Mouse (Mus musculus) embryonic facial prominence, embryonic 10.5 days (tissue): Measurements from ENCODE around the gene Plcl1. TPM values are rescaled to one million over a fixed set of nuclear protein-coding genes. Genes with fewer than 3 reads are reported as not detected.

Experiments used
- DNase-seq: peaks from one replicate; pipeline ENCODE4 v3.0.0-alpha.2; 2017; ENCODE audit warnings: low spot score
- H3K27ac ChIP-seq: fragments of 300-500 bp; sonication (generic); replicated peaks from 2 replicates; pipeline ENCODE4 v1.5.1; 2016; ENCODE audit warnings: mild to moderate bottlenecking
- H3K27me3 ChIP-seq: fragments of 300-500 bp; sonication (generic); replicated peaks from 2 replicates; pipeline ENCODE4 v1.6.1; 2016; ENCODE audit warnings: low read depth, mild to moderate bottlenecking; ENCODE audit not compliant: poor library complexity, severe bottlenecking
- H3K36me3 ChIP-seq: fragments of 300-500 bp; sonication (generic); replicated peaks from 2 replicates; pipeline ENCODE4 v1.6.1; 2016; ENCODE audit warnings: mild to moderate bottlenecking, moderate library complexity
- H3K4me1 ChIP-seq: fragments of 300-500 bp; sonication (generic); 2 replicates; pipeline ENCODE4 v1.6.1; 2016
- H3K4me3 ChIP-seq: fragments of 300-500 bp; sonication (generic); 2 replicates; pipeline ENCODE4 v1.5.1; 2016; ENCODE audit warnings: mild to moderate bottlenecking, moderate library complexity
- H3K9me3 ChIP-seq: fragments of 300-500 bp; sonication (generic); 2 replicates; pipeline ENCODE4 v1.6.1; 2016; ENCODE audit warnings: mild to moderate bottlenecking
- WGBS: fragments of 180-500 bp; shearing (Covaris S2); methylation state at CpG from one replicate; pipeline ENCODE4 v1.1.7; 2016; 5-methylcytosine and 5-hydroxymethylcytosine counted together
- polyA plus RNA-seq: library from polyadenylated mRNA; unstranded; fragments of >200 nt; fragmentation: Nextera tagmentation; extraction: Ambion mirVana; gene quantifications from 2 replicates; pipeline ENCODE4 v1.2.1, GENCODE M21; 2016

Gene Plcl1
- polyA plus RNA-seq, 1 experiment from 2014 or later, result 0.81 TPM

DNA sequence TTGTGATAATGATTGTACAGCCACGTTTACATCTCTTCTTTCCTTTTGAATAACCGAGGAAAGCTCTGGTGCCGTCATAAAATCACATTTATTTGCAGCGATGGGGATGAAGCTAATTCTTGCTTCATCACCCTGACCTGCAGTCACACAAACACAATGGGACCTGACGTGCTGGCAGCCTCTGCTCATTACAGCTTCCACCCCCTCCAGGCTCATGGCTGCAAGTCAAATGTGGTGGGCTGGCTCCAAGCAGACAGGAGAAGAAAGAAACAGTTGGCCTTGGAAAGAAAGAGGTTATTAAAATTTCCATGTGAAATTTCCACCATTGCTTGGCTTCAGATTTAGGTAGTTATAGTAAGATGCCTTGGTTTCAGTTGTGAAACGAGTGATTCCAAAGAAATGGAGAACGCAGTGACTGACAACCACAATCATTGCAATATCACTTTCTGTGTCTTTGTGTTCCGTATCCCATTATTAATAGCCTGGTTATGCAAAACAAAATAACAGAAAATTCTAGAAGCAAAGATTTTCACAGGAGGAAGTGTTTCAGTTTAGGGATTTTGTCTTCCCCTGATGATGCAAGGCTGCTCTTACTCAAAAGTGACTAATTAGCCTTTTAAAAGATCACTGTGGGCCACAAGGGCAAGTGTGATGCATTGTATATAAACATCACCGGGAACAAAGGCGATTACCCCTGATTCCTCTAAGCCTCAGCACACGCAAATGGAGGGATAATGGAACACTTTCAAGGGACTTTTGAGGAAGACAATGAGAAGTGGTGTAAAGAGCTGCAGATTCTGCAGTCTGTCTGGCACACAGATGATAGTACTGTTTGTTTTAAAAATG, 260.3 kb downstream of the Plcl1 start:
- 46% methylated on average over 11 of the region's 11 CpGs for WGBS
- DNase-seq, result peak; percentile 19
- no peaks in the 10 kb centered on the region for H3K36me3 ChIP-seq
- H3K4me3 ChIP-seq, result no peak overlapping the region
- no peaks in the 10 kb centered on the region for H3K9me3 ChIP-seq
- H3K4me1 ChIP-seq, result peaks cover 13% of the 10 kb centered on the region
- peak overlapping the region; percentile 24; the same call in 1 of the 2 replicates for H3K27ac ChIP-seq
- H3K27me3 ChIP-seq, result peaks cover 8% of the 10 kb centered on the region

DNA sequence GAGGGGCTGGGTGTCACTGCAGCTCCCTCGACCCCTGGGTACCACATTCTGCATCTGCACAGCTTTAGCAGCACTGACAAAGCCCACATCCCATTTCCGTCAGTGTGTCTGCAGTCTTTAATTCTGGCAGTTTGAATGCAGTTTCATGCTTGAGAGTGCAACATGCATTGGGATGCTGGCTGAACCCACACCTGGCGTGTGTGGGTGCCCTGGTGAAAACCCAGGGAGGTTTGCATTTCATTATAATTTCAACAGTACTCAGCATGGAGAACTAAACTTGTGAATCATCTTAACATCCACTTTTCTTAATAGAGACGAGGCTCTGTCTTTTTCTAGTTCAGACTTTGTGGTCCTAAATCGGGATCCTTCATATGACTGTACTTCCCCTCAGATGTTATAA, 261.1 kb downstream of the Plcl1 start:
- Histone ChIP-seq H3K9me3 (no peaks in the 10 kb centered on the region), H3K36me3 (no peaks in the 10 kb centered on the region), H3K4me3 (no peak overlapping the region), H3K4me1 (peaks cover 13% of the 10 kb centered on the region), H3K27ac (no peak overlapping the region), H3K27me3 (peaks cover 8% of the 10 kb centered on the region)
- WGBS, result 62% methylated on average over 5 of the region's 5 CpGs
- no peak for DNase-seq

DNA sequence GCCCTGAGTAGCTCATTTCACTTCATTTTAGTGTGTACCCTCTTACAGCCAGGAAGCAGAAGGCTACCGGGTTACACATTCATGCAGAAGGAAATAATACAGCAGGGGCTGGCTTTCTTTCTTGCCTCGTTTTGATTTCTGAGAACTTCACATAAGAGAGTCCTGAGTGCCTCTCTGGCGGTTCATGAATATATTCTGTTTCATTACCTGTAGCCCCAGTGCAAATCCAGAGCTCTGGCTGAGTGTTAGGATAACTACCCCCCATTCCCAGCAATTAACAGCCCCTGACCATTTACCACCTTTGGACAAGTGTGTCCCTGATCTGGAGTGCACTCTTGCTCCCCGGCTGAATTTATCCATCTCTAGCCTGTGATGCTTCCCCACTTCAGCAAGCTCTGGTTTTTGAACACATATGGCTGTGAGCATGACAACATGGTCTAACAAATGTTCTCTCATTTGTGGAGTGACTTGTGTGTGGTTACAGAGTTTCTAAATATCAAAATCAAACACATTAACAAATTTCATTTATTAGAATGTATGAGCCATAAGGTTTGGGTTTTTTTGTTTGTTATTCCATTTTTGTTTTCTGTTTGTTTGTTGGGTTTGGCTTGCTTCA, 263.0 kb downstream of the Plcl1 start:
- Histone ChIP-seq H3K36me3 (no peaks in the 10 kb centered on the region), H3K4me3 (no peak overlapping the region), H3K9me3 (no peaks in the 10 kb centered on the region), H3K4me1 (peaks cover 13% of the 10 kb centered on the region), H3K27ac (no peak overlapping the region), H3K27me3 (peaks cover 8% of the 10 kb centered on the region)
- WGBS, result 66% methylated on average over 4 of the region's 4 CpGs
- no peak for DNase-seq

DNA sequence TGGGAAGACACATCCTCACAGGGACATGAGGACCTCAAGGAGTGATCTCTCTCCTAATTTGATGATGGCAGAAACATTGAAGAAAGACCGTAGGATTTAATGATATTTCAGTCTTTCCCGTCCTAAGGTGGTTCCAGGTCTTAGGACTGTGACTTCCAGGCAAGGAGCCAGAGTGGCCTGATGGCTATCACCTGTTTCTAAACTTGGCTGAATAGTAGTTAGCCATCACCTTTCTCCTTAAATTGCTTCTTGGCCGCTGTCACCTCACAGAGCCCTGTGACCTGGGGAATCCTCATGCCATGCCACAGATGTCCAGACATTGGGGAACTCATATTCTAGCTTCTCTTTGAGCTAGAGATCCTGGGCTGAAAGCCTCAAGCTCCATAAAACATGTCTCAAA, 277.0 kb downstream of the Plcl1 start:
- Histone ChIP-seq H3K4me3 (no peak overlapping the region), H3K27me3 (no peaks in the 10 kb centered on the region), H3K27ac (no peak overlapping the region), H3K9me3 (no peaks in the 10 kb centered on the region), H3K4me1 (no peaks in the 10 kb centered on the region), H3K36me3 (no peaks in the 10 kb centered on the region)
- WGBS, result 94% methylated on average over 3 of the region's 3 CpGs
- DNase-seq, result no peak

DNA sequence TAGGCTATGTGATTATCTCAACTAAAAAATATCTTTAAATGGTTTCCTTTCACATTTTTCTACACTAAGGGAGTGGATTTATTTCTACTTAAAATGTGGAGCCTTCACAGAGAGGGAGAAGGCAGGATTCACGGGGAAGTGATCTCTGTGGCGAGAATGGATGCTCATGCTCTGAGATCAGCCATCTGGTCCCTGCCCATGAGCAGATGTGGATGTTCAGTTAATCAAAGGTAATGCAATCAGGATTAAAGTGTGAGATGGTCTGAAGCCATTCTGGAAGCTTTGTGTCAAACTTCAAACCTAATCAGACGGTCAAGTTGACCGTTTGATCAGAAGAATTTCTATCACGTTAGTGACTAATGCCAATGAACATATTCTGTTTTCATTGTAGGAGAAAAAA, 280.5 kb downstream of the Plcl1 start:
- 84% methylated on average over 5 of the region's 5 CpGs for WGBS

DNA sequence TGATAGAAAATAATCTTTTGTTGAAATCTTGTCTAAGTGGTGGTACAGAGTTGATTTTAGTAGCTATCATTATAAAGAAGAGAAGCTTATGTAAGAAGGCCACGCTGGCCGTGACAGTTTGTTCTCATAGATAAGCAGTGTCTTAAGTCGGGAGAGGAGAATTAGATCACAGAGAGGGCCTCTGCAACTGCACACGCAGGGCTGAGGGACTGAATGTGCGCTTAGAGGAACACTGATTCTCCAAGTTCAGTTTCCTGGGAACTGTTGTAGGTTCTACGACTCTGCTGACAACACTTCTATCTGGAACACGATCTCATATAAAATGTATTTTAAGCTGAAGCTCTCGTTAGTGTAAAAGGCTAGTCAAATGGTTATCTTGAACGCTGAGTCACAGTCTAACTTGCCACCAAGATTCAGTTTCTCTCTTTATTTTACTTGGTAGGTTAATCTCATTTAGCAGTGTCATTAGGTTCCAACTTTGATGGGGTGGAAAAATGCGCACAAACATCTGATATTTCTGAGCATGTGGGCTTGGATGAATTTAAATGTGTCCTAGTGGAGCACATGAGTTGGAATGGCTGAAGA, 288.0 kb downstream of the Plcl1 start:
- WGBS, result 92% methylated on average over 10 of the region's 10 CpGs
- no peaks in the 10 kb centered on the region; the same call in 1 of the 2 replicates for H3K27me3 ChIP-seq
- no peak for DNase-seq

More for the DNA sequence above, 280.5 kb downstream of the Plcl1 start:
- no peak overlapping the region for H3K4me3 ChIP-seq
- H3K9me3 ChIP-seq, result no peaks in the 10 kb centered on the region
- H3K4me1 ChIP-seq, result no peaks in the 10 kb centered on the region
- no peaks in the 10 kb centered on the region; the same call in 1 of the 2 replicates for H3K27me3 ChIP-seq
- H3K27ac ChIP-seq, result no peak overlapping the region
- no peaks in the 10 kb centered on the region for H3K36me3 ChIP-seq
- DNase-seq, result no peak

DNA sequence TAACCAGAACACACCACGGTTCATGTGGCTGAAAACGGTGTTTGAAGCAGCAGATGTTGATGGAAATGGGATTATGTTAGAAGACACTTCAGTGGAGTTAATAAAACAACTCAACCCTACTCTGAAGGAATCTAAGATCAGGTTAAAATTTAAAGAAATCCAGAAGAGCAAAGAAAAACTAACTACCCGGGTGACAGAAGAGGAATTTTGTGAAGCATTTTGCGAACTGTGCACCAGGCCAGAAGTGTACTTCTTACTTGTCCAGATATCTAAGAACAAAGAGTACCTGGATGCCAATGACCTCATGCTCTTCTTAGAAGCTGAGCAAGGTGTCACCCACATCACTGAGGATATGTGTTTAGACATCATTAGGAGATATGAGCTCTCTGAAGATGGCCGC, 290.5 kb downstream of the Plcl1 start:
- 95% methylated on average over 5 of the region's 5 CpGs for WGBS
- H3K36me3 ChIP-seq, result no peaks in the 10 kb centered on the region
- H3K4me3 ChIP-seq, result no peak overlapping the region
- no peaks in the 10 kb centered on the region for H3K9me3 ChIP-seq
- no peak overlapping the region for H3K27ac ChIP-seq
- DNase-seq, result no peak
- 0 out of 2 replicates have a peak, but pooled peaks cover 4% of the 10 kb centered on the region for H3K4me1 ChIP-seq
- H3K27me3 ChIP-seq, result no peaks in the 10 kb centered on the region

More for the DNA sequence above, 288.0 kb downstream of the Plcl1 start:
- Histone ChIP-seq H3K9me3 (no peaks in the 10 kb centered on the region), H3K27ac (no peak overlapping the region), H3K36me3 (no peaks in the 10 kb centered on the region), H3K4me1 (no peaks in the 10 kb centered on the region), H3K4me3 (no peak overlapping the region)

DNA sequence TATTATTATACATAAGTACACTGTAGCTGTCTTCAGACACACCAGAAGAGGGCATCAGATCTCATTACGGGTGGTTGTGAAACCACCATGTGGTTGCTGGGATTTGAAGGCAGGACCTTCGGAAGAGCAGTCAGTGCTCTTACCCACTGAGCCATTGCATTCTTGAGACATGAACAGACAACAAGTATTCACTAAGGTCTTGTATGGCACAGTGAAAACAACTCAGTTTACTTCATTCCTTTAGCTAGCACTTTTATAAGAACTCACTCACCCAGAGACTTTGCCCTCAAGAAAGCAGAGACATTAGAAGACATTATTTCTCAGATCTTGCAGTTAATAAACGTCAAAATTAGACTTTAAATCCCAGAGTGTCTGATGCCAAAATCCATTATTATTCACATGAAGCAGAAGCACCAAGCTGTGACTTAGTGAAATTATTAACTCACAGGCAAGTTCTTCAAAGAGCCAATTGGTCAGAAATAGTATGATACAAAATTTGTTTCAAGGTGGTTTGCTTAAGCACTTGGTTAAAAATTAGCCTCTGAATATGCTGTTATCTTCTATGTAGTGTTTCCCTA, 293.8 kb downstream of the Plcl1 start:
- no peak overlapping the region for H3K27ac ChIP-seq
- no peaks in the 10 kb centered on the region for H3K27me3 ChIP-seq
- no peak for DNase-seq
- H3K9me3 ChIP-seq, result no peaks in the 10 kb centered on the region
- H3K4me3 ChIP-seq, result no peak overlapping the region
- H3K36me3 ChIP-seq, result no peaks in the 10 kb centered on the region
- H3K4me1 ChIP-seq, result peaks cover 12% of the 10 kb centered on the region
- 87% methylated on average over 3 of the region's 3 CpGs for WGBS

DNA sequence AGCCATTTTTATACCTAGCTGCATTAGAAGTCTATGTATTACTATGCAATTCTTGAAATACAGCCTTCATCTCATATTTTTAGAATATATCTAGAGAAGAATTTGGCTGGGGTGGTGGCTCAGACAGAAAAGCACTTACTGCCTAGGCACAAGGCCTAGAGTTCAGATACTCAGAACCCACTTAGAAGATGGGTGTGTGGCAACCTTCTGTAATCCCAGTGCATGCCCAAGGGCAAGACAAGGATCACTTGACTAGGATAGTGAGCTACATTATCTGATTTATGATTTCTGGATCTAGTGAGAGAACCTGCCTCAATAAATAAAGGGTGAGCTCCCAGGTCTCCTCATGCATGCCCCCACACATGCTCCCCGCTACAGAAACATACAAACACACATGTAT, 294.3 kb downstream of the Plcl1 start:
- DNase-seq, result no peak
- Histone ChIP-seq H3K27ac (no peak overlapping the region), H3K27me3 (no peaks in the 10 kb centered on the region), H3K36me3 (no peaks in the 10 kb centered on the region), H3K9me3 (no peaks in the 10 kb centered on the region), H3K4me1 (peaks cover 18% of the 10 kb centered on the region), H3K4me3 (no peak overlapping the region)
- 96% methylated on average over 1 of the region's 1 CpGs for WGBS

DNA sequence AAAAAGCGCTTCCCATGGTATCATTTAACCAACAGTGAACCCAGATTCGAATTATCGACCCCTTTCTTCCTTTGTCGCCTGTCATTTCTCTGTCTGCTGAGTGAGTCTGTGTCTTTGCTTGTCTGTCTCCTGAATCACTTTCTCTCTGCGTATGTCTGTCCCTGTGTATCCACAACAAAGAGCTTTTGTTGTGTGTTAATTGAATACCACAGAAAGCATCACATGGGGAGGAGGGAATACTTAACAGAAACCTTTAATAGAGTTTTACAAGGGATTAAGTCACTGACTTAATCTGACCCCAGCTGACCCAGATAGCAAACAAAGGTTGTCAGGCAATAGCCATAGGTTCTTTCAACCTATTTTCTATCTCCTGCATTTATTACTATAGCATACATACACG, 295.0 kb downstream of the Plcl1 start:
- Histone ChIP-seq H3K36me3 (no peaks in the 10 kb centered on the region), H3K4me1 (peaks cover 24% of the 10 kb centered on the region), H3K4me3 (no peak overlapping the region), H3K27me3 (no peaks in the 10 kb centered on the region), H3K9me3 (no peaks in the 10 kb centered on the region), H3K27ac (no peak overlapping the region)
- WGBS, result 29% methylated on average over 6 of the region's 6 CpGs
- no peak for DNase-seq

DNA sequence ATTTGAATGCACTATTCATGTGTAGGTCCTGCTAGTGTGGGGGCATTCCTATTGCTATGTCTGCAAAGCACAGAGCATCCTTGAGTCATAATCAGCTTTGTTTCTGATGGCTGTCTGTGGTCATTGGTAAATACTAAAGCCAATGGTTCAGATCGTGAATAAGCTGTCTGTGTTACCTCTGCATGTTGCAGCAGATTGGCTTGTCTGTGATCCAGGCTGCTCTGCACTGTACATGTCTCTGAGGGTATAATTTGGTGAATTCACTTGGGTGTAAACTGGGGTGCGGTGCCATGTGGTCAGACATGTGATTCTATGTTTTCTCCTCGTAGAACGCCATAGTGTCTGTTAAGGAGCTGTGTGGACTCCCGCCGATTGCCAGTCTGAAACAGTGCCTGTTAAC, 295.9 kb downstream of the Plcl1 start:
- Histone ChIP-seq H3K27me3 (no peaks in the 10 kb centered on the region), H3K36me3 (no peaks in the 10 kb centered on the region), H3K9me3 (no peaks in the 10 kb centered on the region), H3K4me1 (peaks cover 24% of the 10 kb centered on the region), H3K4me3 (no peak overlapping the region), H3K27ac (no peak overlapping the region)
- WGBS, result 76% methylated on average over 6 of the region's 6 CpGs
- no peak for DNase-seq

DNA sequence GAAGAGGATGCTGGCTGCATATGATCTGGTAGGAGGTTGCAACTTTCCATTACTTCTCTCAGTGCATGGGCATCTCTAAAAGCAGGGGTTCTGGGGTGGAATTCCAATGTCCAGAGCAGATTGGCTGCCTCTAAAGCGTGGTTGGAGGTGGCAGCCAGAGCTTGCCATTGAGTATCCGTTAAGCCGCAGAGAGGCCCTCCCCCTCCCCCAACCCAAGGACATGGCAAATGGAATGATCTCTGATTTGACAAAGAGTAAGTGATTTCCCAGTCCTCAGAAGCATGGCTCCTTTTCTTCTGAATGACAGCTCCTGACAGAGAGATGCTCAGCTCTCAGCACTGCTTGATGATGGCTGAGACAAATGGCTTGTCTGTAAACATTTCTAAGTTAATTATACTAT, 296.4 kb downstream of the Plcl1 start:
- WGBS, result 37% methylated on average over 3 of the region's 3 CpGs
- no peaks in the 10 kb centered on the region for H3K27me3 ChIP-seq
- no peaks in the 10 kb centered on the region for H3K9me3 ChIP-seq
- no peaks in the 10 kb centered on the region for H3K36me3 ChIP-seq
- no peak overlapping the region for H3K4me3 ChIP-seq
- H3K27ac ChIP-seq, result no peak overlapping the region
- peaks cover 24% of the 10 kb centered on the region for H3K4me1 ChIP-seq
- no peak for DNase-seq
